Mouse (Mus musculus) regulatory T cell (primary cell): ENCODE results near the gene Vav2.

ENCODE experiments used
- in situ Hi-C: fragments of 300-600 bp; cut with MboI, MseI; formaldehyde crosslinking; loops from one replicate; pipeline ENCODE4 v1.15.1; 2025; ENCODE audit warnings: high pct_unique_total_duplicates

Vav2 gene

DNA sequence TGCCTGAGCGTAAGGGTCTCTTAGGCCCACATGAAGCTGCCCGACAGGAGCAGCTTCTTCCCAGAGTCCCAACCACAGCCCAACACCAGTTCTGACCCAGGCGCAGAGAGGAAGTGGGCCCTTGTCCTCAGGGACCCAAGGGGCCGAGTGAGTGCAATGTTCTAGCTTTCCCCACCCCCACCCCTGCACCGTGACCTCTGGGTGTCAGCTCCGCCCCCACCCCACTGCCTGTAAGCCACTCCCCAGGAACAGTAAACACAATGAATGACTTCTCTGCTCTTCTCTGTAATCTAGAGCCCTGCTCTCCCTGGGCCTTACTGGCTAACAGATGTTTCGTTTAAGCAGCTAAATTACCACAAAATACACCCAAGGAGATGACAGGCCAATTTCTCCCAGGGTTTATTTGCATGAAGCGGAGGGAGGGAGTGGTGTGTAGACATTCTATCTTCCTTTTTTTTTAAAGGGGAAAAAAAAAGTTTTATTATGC lies 15.1 kb downstream of the Vav2 start:
- in situ Hi-C loops: no loop called here

DNA sequence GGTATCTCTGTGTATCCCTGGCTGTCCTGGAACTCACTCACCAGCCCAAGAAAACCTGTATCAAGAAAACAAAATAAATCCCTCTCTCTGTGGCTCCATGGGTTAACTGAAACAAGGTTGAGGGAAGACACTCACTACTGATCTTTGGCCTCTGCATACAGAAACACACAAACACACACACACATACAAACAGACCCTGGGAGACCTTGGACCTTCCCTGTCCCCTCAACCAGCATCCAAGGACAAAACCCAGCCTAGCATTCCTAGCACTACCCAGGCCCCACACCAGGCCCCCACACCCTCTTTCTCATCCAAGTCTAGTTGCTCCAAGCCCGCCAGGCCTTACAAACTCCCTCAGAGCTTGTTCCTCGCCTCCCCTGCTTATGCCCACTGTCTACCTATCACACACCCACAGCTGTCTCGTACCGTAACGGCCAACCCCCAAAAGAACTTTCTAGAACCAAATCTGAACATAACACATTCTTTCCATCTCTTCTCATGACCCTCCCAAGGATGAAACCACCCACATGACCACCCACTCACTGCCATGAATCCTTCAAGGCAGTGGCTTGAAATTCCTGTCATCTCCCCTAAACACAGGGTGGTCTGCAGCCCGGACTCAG lies 16.2 kb downstream of the Vav2 start:
- in situ Hi-C loops: no loop called here

DNA sequence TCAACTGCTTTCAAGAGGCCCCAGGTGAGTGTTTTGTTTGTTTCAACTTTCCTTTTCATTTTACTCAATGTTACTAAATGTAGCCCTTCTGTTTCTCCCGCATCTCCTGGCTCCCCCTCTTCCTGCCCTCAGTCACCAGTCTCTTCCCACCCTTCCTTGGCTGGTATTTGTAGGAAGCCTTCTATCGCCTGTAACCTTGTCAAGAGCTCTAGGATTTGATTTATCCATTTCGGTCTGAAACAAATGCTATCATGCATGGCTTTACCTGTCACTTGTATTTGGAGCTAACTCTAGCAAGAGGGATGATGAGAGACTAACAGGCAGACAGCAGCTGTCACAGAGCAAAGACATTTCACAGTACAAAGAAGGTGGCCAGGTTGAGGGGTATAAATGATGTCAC lies 18.6 kb downstream of the Vav2 start:
- in situ Hi-C loops: no loop called here

DNA sequence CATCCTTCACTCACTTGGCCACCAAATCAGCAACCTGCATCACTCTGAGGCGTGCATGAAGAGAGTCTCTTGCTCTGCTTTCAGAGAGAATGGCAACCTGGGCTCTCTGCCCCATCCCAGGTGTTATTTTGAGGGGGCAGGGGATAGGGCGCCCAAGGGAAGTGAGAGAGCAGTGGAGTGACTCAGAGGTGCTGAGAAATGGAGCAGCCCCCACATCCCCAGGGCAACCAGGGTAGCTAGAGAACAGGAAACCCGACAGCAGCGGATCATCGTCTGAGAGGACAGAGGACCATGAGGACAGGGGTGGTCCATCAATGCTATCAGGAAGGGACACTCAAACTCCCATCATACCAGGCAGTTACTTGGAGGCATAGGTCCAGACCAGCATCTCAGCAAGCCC lies 19.9 kb downstream of the Vav2 start:
- in situ Hi-C loops: no loop called here

DNA sequence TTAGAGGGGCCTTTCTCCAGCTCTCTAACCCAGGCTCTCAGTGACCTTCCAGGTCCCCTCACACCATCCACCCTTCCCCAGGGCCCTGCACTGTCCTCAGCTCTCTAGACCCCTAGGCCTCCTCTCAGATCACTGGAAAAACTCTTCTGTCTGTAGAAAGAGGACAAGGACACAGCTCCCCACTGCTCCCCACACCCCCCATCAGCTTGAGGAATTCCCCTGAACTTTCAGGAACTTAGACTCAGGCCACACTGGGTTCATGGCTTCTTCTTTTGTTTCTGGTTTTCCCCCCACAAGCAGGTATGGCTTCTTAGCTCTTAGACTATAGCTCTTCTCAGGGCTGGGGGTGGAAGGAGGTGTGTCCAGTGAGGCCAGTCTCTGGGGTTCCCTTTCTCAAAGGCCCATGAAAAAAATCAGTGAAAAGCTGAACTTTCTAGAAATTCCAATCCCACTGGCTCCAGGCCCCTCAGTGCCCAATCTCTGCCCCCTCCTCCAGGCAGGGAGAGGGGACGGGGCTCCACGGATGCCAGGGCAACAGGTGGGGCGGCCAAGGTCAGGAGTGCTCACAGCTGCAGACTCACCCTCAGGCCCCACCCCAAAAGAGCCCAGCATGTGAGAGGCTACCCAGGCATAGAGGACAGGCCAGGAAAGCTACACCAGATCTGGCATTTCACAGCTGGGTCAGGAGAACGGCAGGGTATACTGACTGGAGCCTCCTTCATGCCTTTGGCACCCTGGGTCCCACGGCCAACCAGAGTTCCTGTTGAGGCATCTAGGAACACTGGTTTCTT lies 21.5 kb downstream of the Vav2 start:
- in situ Hi-C loops: no loop called here

DNA sequence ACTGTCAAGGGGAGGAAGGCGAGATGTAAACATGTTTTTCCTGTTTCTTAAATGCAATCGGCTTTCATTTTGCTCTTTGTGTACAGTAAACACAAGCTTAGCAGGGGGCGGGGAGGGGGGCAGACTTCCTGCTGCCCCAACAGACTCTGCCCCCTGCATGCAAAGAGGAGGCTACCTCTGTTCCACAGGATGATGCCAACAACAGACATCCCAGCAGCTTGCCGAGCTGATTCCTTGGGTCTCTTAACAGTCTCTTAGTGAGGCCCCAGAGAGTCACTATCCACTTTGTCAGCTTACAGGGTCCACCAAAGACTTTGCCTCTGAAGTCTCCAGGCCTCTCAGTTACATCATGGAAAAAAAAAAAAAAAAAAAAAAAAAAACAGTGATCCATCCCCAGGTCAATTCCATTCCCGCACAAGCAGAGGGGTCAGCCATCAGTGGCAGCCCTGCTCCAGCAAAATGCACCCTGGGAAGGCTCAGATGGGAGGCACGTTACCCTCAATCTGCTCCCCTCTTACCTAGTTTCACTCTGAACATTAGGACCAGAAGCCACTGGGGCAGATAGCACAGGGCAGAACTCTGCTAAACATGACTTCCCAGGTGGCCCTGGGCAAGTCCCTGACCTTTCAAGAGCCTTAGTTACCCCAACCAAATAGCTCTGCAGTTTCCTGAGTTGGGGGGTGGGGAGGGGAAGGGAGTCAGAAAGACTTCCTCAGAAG lies 22.3 kb downstream of the Vav2 start:
- in situ Hi-C loops: no loop called here

DNA sequence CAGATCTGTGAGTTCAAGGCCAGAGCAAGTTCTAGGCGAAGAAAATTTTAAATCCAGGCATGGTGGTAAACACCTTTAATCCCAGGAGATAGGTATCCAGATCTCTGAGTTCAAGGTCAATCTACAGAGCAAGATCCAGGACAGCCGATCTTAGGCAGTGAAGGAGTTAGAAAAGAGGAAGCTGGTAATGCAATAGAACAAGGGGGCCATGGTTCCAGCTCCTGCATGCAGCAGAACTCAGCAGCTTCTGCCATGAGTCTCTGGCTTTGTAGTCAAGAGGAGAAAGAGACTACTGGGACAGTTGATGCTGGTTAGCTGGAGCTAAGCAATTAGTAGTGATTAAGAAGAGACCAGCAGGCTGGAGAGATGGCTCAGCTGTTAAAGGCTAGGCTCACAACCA lies 25.3 kb downstream of the Vav2 start:
- in situ Hi-C loops: no loop called here

DNA sequence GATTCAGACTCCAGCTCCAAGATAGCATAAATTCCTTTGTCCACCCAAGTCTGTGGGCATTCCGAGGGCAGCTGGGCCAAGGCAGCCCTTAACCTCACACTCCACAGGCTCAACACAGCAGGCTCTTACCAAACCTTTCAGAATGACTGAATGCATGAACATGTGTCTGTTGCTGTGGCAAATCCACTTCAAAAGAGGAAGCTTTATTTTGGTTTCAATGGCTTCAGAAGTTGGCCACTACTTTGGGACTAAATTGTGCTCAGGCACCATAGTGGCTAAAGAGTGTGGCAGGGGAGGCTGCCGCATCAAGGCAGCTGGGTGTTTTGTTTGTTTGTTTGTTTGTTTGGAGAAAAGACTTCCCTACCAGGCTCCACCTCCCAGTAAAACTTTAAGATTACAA lies 26.8 kb downstream of the Vav2 start:
- in situ Hi-C loops: no loop called here

DNA sequence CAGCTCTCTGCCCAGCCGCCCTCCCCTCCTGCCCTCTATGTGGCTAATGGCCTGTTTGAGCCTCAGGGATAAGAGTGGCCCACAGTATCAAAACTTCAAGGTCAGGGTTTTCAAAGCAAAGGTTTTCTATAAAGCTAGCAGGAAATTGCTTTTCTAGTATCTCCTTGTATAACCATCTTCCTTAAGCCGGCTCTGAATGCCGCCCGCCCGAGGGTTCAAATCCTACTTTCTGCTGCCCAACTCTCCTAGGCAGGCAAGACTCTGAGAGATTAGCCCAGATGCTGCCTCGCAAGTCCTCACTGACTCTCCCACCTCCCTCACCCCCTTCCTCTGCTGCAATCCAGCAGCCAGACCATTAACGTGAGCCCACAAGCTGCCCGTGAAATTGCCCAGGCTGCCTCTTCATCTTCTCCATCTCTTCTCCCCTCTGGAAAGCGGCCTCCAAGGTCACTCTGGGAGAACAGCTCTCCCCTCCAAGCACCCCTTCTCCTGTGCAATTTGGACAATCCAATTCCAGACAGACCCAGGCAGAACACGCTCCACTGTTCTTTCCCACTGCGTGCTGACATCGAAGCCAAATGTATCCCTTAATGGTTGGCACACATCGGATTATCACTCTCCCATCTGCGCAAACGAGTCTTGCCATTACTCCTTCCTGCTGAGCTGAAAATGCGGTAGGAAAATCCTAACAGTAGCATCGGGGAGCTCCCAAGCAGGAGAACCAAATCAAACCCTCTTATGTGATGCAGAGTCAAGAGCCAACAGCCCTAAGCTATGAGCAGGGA lies 30.0 kb downstream of the Vav2 start:
- in situ Hi-C loops: no loop called here

DNA sequence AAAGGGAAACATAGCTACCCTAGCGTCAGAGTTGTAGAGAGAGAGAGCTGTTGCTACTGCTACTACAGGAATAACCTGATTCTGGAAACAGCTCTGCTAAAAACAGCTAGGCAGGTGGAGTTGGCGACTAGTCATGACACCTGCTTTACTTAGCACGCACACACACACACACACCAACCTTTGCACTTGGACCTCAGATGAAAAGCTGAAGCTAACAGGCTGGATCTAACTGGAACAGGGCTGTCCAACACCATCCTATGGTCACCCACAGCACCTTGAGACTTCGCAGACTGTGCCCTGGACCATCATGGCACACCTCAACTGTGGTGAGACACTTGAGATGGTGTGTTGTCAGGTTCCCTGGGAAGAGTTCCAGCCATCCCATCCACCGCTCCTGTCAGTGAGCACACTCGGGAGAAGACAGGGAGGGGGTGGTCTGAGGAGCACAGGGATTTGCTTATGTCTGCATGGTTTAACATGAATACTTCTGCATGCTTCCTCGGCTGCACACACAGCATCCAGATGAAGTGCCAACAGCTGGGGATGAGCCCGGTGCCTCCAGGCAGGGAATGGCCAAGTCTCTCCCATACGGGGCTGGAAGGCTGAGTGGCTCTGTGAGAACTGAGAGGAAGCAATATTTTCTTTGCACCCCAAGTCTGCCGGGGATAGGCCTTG lies 32.5 kb downstream of the Vav2 start:
- in situ Hi-C loops: no loop called here

DNA sequence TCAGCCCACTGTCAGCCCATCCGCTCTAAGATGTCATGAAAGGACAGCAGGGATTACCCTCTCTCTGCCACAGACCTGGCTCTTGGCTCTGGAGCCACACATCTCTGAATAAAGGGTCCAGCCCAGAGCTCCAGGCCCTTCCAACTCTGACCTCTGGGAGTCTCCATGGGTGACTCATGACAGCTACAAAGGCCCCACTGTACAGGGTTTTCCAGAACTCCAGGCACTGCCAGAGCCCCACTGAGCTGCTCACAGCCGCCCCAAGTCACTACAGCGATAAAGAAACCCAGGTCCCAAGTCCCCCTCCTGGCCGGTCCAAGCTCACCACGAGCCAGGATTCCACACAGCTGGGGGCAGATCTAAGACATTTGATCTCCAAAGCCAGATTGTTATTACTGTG lies 34.6 kb downstream of the Vav2 start:
- in situ Hi-C loops: no loop called here

DNA sequence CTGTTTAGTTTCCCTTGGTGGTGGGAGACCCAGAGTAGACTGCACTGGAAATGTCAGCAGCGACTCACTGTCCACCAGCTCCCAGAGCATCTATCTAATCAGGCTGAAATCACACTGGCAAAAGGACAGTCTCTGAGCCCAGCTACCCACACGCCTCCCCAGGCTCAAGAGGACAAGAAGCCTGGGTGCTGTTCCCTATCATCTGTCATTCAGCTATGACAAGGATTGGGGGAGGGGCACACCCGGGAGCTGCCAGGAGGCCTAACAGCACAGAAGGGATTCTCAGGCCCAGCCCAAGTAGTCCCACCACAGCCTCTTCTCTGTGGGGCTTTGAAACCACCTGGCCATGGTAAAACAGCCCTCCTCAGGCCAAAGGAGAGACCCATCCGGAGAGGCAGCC lies 36.1 kb downstream of the Vav2 start:
- in situ Hi-C loops: no loop called here

DNA sequence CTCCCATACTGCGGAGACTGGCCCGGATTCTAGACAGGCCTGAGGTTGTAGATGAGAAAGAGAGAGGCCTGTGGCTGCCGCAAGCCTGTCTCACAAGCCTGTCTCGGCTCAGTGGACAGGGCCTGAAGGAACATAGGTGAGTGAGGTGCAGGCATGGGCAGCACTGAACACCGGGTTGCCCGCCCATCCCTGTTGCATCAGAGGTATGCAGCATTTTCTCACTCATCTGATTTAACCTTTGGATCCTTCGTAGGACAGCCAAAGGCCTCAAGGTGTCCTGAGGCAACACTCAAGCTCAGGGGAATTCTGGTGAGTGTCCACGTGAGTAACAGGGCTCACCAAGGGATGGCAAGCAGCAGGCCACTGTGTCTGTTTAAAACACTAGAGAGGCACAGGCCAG lies 36.5 kb downstream of the Vav2 start:
- in situ Hi-C loops: no loop called here

DNA sequence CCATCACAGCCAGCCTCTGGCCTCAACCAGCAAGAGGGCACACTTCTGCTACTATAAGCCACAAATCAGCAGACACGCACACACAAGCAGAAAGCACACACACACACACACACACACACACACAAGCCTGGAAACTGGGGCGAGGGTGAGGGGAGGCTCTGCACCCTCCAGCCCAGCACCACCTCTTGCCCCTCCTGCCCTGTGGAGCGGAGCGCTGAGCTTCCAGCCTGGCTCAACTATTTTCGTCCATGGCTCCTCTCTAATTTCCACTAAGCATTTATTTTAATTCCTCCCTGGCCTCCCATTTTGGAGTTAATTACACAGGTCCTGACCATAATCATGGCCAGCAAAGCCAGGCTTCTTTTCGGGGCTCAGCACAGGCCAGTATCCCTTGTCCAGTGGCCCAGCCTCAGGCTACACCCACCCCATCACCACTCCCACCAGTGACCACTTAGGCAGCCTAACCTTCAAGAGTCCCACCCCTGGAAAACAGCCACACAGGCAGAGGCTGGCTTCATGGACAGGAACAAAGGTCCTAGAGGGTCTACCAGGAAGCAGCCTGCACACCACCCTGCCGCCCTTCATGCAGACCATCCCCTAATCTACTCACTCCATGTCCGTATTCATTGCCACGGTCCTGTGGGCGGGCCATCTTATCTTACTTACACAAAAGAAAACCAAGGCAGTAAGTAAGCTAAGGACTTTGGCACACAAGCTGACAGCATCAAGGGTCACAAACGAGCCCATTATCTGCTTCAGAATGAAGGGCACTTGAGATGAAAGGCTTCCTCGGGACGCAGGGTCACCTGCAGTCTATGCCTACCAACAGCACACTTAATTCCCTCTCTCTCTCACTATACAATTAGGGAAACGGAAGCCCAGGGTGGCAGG lies 37.3 kb downstream of the Vav2 start:
- in situ Hi-C loops: no loop called here

DNA sequence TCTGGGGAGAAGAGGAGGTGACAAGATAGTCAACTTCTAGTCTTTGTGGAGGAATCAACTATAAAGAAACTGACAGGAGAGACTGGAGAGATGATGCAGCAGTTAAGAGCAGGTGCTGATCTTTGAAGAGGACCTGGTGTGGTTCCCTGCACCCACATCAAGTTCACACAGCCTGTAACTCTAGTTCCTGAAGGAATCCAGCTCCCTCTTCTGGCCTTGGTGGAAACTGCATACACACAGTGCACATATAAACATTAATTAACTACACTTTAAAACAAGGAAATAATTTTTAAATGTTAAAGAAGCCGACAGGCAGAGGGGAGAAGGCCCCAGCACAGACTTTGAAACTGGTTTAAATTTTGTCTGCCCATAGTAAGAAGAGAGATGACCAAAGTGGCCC lies 39.6 kb downstream of the Vav2 start:
- in situ Hi-C loops: no loop called here

DNA sequence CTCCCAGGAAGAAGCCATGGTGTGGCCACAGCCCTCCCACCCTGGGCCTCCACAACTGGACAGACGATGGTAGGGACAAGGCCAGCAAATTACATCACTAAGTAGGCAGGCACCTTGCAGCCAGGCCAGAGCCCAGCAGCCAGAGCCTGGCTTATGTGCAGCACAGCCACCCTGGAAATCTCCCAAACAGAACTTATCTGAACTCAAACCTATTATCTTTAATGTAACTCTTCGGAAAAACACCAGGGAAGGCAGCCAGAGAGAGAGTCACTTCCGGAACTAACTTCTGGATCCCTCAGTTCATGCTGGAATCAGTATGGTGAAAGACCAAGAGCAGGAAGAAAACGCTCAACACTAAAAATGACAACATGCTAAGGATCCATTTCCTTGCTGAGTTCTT lies 45.1 kb downstream of the Vav2 start:
- in situ Hi-C loops: no loop called here

DNA sequence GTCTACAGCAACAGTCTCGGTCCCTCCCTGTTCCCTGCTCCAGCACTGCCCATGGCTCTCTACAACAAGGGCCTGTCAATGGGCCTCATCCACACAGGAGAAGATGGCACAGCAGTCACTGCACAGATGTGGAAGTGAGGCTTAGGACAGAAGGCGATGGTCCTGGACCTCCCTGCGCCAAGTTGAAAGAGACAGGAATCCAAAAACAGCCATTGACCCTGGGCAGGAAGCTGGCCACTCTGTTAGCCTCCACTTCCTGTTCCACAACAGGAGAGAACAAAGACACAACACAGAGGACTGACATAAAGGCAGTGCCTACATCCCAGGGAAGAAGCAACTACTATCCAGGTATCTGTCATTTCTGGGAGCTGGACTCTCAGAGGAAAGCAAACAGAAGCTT lies 45.6 kb downstream of the Vav2 start:
- in situ Hi-C loops: no loop called here

DNA sequence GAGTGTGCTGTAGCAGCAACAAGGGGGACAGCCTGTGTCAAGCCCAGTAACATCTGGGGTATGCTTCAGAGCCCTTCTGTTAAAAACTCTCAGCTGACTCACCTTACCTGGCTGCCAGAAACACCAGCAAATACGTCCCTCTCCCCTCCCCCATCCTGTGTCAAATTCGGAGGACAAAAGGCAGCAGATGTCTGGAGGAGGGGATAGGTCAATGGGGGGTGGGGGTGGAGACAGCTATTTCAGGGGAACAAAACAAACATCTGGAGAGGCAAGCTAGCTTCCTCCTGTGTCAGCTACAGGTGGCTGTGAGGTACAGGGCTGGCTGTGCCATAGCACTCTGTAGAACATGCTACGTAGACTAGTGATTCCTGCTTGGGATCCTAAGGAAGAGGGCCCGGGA lies 49.0 kb downstream of the Vav2 start:
- in situ Hi-C loops: no loop called here

DNA sequence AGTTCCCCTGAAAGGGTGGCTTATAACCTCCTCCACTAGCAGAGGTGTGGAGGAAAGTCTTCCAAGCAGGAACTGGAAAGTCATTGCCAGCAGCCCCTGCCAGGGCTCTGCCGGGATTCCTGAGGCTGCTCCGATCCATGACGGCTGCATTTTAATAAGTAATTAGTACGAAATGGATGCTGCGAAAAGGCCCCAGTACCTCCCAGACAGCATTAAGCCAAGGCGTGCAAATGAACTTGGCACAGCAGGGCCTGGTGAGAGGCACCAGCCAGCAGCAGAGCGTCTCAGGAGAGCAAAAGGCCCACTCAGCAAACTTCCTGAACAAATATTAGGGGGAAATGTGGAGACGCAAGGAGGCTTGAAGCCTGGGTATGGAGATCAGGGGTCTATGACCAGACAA lies 49.7 kb downstream of the Vav2 start:
- in situ Hi-C loops: no loop called here

DNA sequence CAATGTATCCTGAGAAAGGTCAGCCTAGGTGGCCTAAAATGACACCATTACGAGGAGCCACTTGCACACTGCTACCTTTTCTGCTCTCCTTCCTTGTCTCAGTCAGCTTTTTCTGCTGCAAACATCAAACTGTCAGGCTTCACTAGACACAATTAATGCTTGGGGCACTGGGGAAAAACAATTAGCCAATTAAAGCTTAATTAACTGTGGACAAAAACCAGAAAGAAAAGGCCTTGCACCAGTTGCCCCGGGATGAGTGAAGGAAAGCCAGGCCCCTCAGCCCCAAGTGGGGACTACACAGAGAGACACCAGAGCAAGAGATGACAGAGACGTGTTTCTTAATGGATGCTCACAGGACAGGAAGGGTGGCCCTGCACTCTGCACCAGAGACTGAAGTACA lies 51.7 kb downstream of the Vav2 start:
- in situ Hi-C loops: no loop called here
